Mouse (Mus musculus) kidney, embryonic 14.5 days (tissue): ENCODE data around the gene Adgra1. TPM values are rescaled to one million over a fixed set of nuclear protein-coding genes. Genes with fewer than 3 reads are reported as not detected.

Experiments used
- ATAC-seq: fragments of 200-750 bp; cut with Nextera tagmentation; 2 replicates; pipeline ENCODE4 v1.8.0; 2017; ENCODE audit warnings: moderate number of reproducible peaks, mild to moderate bottlenecking, moderate TSS enrichment, moderate library complexity; ENCODE audit not compliant: low FRiP score, low TSS enrichment
- H3K27ac ChIP-seq: fragments of 300-500 bp; sonication (generic); 2 replicates; pipeline ENCODE4 v1.5.1; 2014; ENCODE audit warnings: low read depth, mild to moderate bottlenecking, low read length, moderate library complexity, mixed read lengths
- H3K27me3 ChIP-seq: fragments of 300-500 bp; sonication (generic); 2 replicates; pipeline ENCODE4 v1.6.1; 2014; ENCODE audit warnings: mild to moderate bottlenecking, low read length; ENCODE audit not compliant: control insufficient read depth, insufficient read depth
- H3K36me3 ChIP-seq: fragments of 300-500 bp; sonication (generic); 2 replicates; pipeline ENCODE4 v1.6.1; 2014; ENCODE audit warnings: low read length, mixed read lengths; ENCODE audit not compliant: control insufficient read depth, insufficient read depth
- H3K4me1 ChIP-seq: fragments of 300-500 bp; sonication (generic); 2 replicates; pipeline ENCODE4 v1.6.1; 2014; ENCODE audit warnings: low read length, mixed read lengths; ENCODE audit not compliant: control insufficient read depth, insufficient read depth
- H3K4me2 ChIP-seq: fragments of 300-500 bp; sonication (generic); replicated peaks from 2 replicates; pipeline ENCODE4 v1.6.1; 2014; ENCODE audit warnings: low read depth, mild to moderate bottlenecking, low read length
- H3K4me3 ChIP-seq: fragments of 300-500 bp; sonication (generic); 2 replicates; pipeline ENCODE4 v1.5.1; 2014; ENCODE audit warnings: mild to moderate bottlenecking, low read length
- H3K9ac ChIP-seq: fragments of 300-500 bp; sonication (generic); 2 replicates; pipeline ENCODE4 v1.6.1; 2014; ENCODE audit warnings: low read depth, mild to moderate bottlenecking, low read length, moderate library complexity
- H3K9me3 ChIP-seq: fragments of 300-500 bp; sonication (generic); 2 replicates; pipeline ENCODE4 v1.6.1; 2016; ENCODE audit warnings: low read length; ENCODE audit not compliant: control insufficient read depth
- WGBS: fragments of 180-500 bp; shearing (Covaris S2); extraction: QIAGEN DNeasy Blood & Tissue Kit; methylation state at CpG from one replicate; pipeline ENCODE4 v1.1.7; 2014; 5-methylcytosine and 5-hydroxymethylcytosine counted together
- polyA plus RNA-seq: library from polyadenylated mRNA; unstranded; fragments of >200 nt; fragmentation: Nextera tagmentation; extraction: Ambion mirVana; gene quantifications from 2 replicates; pipeline ENCODE4 v1.2.1, GENCODE M21; 2014

The Adgra1 gene
- polyA plus RNA-seq: 0.17 and 0.93 TPM in 2 replicates

GRCm38 (mm10) chr7:139834036-139834435, at the start of gene Adgra1:
Gene Adgra1 (plus strand): TSS chr7:139834174.
- peak; percentile 90 for ATAC-seq
- Histone ChIP-seq H3K9ac (no peak within 1 kb of the TSS), H3K4me3 (peak within 1 kb of the TSS; percentile 21; the same call in 1 of the 2 replicates), H3K9me3 (no peaks in the 10 kb centered on the region), H3K4me2 (peak within 1 kb of the TSS; percentile 43), H3K36me3 (no peaks in the 10 kb centered on the region), H3K27ac (no peak within 1 kb of the TSS), H3K27me3 (no peaks in the 10 kb centered on the region), H3K4me1 (peaks cover 20% of the 10 kb centered on the region)
- WGBS: under 1% methylated on average over 27 of the region's 27 CpGs

GRCm38 (mm10) chr7:139787382-139787781, 46.6 kb upstream of the Adgra1 start:
- H3K4me2 ChIP-seq: no peak overlapping the region
- H3K4me3 ChIP-seq: no peak overlapping the region
- H3K4me1 ChIP-seq: no peaks in the 10 kb centered on the region
- no peaks in the 10 kb centered on the region for H3K9me3 ChIP-seq
- no peak overlapping the region for H3K9ac ChIP-seq
- no peaks in the 10 kb centered on the region; the same call in 1 of the 2 replicates for H3K27me3 ChIP-seq
- H3K36me3 ChIP-seq: no peaks in the 10 kb centered on the region
- no peak overlapping the region for H3K27ac ChIP-seq
- 82% methylated on average over 2 of the region's 2 CpGs for WGBS
- no peak for ATAC-seq

GRCm38 (mm10) chr7:139788927-139789326, 45.0 kb upstream of the Adgra1 start:
- Histone ChIP-seq H3K4me1 (no peaks in the 10 kb centered on the region), H3K9me3 (no peaks in the 10 kb centered on the region), H3K4me3 (no peak overlapping the region), H3K36me3 (no peaks in the 10 kb centered on the region), H3K27ac (no peak overlapping the region), H3K4me2 (no peak overlapping the region), H3K9ac (no peak overlapping the region), H3K27me3 (no peaks in the 10 kb centered on the region; the same call in 1 of the 2 replicates)
- 70% methylated on average over 11 of the region's 11 CpGs for WGBS
- peak; percentile 56; the same call in 1 of the 2 replicates for ATAC-seq

GRCm38 (mm10) chr7:139789718-139790117, 44.3 kb upstream of the Adgra1 start:
- no peak for ATAC-seq
- Histone ChIP-seq H3K9ac (no peak overlapping the region), H3K27me3 (no peaks in the 10 kb centered on the region; the same call in 1 of the 2 replicates), H3K4me3 (no peak overlapping the region), H3K36me3 (no peaks in the 10 kb centered on the region), H3K9me3 (no peaks in the 10 kb centered on the region), H3K4me1 (no peaks in the 10 kb centered on the region), H3K27ac (no peak overlapping the region), H3K4me2 (no peak overlapping the region)
- WGBS: 60% methylated on average over 4 of the region's 4 CpGs

- WGBS: 84% methylated on average over 9 of the region's 9 CpGs
- Histone ChIP-seq H3K4me2 (no peak overlapping the region), H3K9me3 (no peaks in the 10 kb centered on the region), H3K4me3 (no peak overlapping the region), H3K27ac (no peak overlapping the region), H3K4me1 (no peaks in the 10 kb centered on the region), H3K9ac (no peak overlapping the region), H3K27me3 (no peaks in the 10 kb centered on the region; the same call in 1 of the 2 replicates), H3K36me3 (no peaks in the 10 kb centered on the region)
- no peak for ATAC-seq
Measured at GRCm38 (mm10) chr7:139791601-139792000, 42.4 kb upstream of the Adgra1 start.

GRCm38 (mm10) chr7:139795004-139795605, 38.9 kb upstream of the Adgra1 start:
- no peaks in the 10 kb centered on the region for H3K9me3 ChIP-seq
- no peak overlapping the region for H3K4me2 ChIP-seq
- no peaks in the 10 kb centered on the region for H3K36me3 ChIP-seq
- no peak for ATAC-seq
- no peaks in the 10 kb centered on the region for H3K4me1 ChIP-seq
- H3K27me3 ChIP-seq: no peaks in the 10 kb centered on the region; the same call in 1 of the 2 replicates
- no peak overlapping the region for H3K27ac ChIP-seq
- no peak overlapping the region for H3K9ac ChIP-seq
- H3K4me3 ChIP-seq: no peak overlapping the region
- 86% methylated on average over 9 of the region's 9 CpGs for WGBS

- Histone ChIP-seq H3K27me3 (no peaks in the 10 kb centered on the region), H3K4me3 (no peak overlapping the region), H3K9ac (no peak overlapping the region), H3K36me3 (no peaks in the 10 kb centered on the region), H3K4me2 (no peak overlapping the region), H3K9me3 (no peaks in the 10 kb centered on the region), H3K27ac (no peak overlapping the region), H3K4me1 (no peaks in the 10 kb centered on the region)
- WGBS: 52% methylated on average over 9 of the region's 9 CpGs
- ATAC-seq: peak; percentile 86
Measured at GRCm38 (mm10) chr7:139797186-139798109, 36.5 kb upstream of the Adgra1 start.

- 72% methylated on average over 8 of the region's 8 CpGs for WGBS
- H3K4me3 ChIP-seq: no peak overlapping the region
- H3K4me2 ChIP-seq: no peak overlapping the region
- no peaks in the 10 kb centered on the region for H3K27me3 ChIP-seq
- no peak for ATAC-seq
- H3K27ac ChIP-seq: no peak overlapping the region
- no peak overlapping the region for H3K9ac ChIP-seq
- H3K36me3 ChIP-seq: no peaks in the 10 kb centered on the region
- H3K9me3 ChIP-seq: no peaks in the 10 kb centered on the region
- no peaks in the 10 kb centered on the region for H3K4me1 ChIP-seq
Measured at GRCm38 (mm10) chr7:139806175-139806601, 27.8 kb upstream of the Adgra1 start.

GRCm38 (mm10) chr7:139810036-139810435, 23.9 kb upstream of the Adgra1 start:
- Histone ChIP-seq H3K27me3 (no peaks in the 10 kb centered on the region), H3K9ac (no peak overlapping the region), H3K36me3 (no peaks in the 10 kb centered on the region), H3K27ac (no peak overlapping the region), H3K9me3 (no peaks in the 10 kb centered on the region; the same call in 1 of the 2 replicates), H3K4me3 (no peak overlapping the region), H3K4me2 (no peak overlapping the region), H3K4me1 (no peaks in the 10 kb centered on the region)
- 32% methylated on average over 6 of the region's 6 CpGs for WGBS
- ATAC-seq: no peak
